Mouse (Mus musculus) liver, embryonic 14.5 days (tissue): ENCODE results near the gene Fndc5. TPM values are rescaled to one million over a fixed set of nuclear protein-coding genes. Genes with fewer than 3 reads are reported as not detected.

Experiments used
- ATAC-seq: fragments of 200-750 bp; cut with Nextera tagmentation; 2 replicates; pipeline ENCODE4 v1.8.0; 2017; ENCODE audit warnings: moderate number of reproducible peaks, mild to moderate bottlenecking, moderate library complexity; ENCODE audit not compliant: insufficient read depth
- DNase-seq, 3 experiments: peaks; one replicate each; pipeline ENCODE4 v3.0.0-alpha.2; 2012 to 2013; ENCODE audit warnings: low read depth in 3 of 3, low spot score in 3 of 3
- H3K27ac ChIP-seq: fragments of 300-500 bp; sonication (generic); 2 replicates; pipeline ENCODE4 v1.5.1; 2014; ENCODE audit warnings: moderate library complexity, mild to moderate bottlenecking, control low read depth, inconsistent platforms
- H3K27me3 ChIP-seq: fragments of 300-500 bp; sonication (generic); 2 replicates; pipeline ENCODE4 v1.6.1; 2014; ENCODE audit warnings: mild to moderate bottlenecking, low read length, moderate library complexity; ENCODE audit not compliant: control insufficient read depth, insufficient read depth
- H3K36me3 ChIP-seq: fragments of 300-500 bp; sonication (generic); replicated peaks from 2 replicates; pipeline ENCODE4 v1.6.1; 2014; ENCODE audit warnings: low read depth; ENCODE audit not compliant: control insufficient read depth, insufficient read depth
- H3K4me1 ChIP-seq, 2 experiments: fragments of 200-500 bp in 1 of 2; fragments of 300-500 bp in 1 of 2; sonication (generic) in 1 of 2; replicated peaks; 2 replicates each; pipeline ENCODE4 v1.6.1; 2012 to 2014; ENCODE audit warnings: antibody characterized with exemption in 1 of 2, inconsistent platforms in 1 of 2, low read length in 1 of 2; ENCODE audit not compliant: control insufficient read depth in 2 of 2, insufficient read depth in 2 of 2
- H3K4me2 ChIP-seq: fragments of 300-500 bp; sonication (generic); 2 replicates; pipeline ENCODE4 v1.6.1; 2014; ENCODE audit warnings: low read depth, mild to moderate bottlenecking, control low read depth, moderate library complexity
- H3K4me3 ChIP-seq, 2 experiments: fragments of 200-500 bp in 1 of 2; fragments of 300-500 bp in 1 of 2; sonication (generic) in 1 of 2; 2 replicates each; pipeline ENCODE4 v1.5.1; 2012 to 2014; ENCODE audit warnings: low read depth in 2 of 2, low read length in 2 of 2, mild to moderate bottlenecking in 2 of 2, control low read depth in 1 of 2, inconsistent platforms in 1 of 2, moderate library complexity in 1 of 2; ENCODE audit not compliant: insufficient read depth in 1 of 2
- H3K9ac ChIP-seq: fragments of 300-500 bp; sonication (generic); replicated peaks from 2 replicates; pipeline ENCODE4 v1.6.1; 2014; ENCODE audit warnings: mild to moderate bottlenecking, control low read depth, moderate library complexity
- H3K9me3 ChIP-seq: fragments of 300-500 bp; sonication (generic); 2 replicates; pipeline ENCODE4 v1.6.1; 2016; ENCODE audit warnings: low read length, mixed read lengths; ENCODE audit not compliant: control insufficient read depth
- CTCF ChIP-seq: IDR thresholded peaks from 2 replicates; pipeline ENCODE4 v1.5.1; 2016; ENCODE audit warnings: antibody characterized with exemption, low read depth, control low read depth
- EP300 ChIP-seq: IDR thresholded peaks from 2 replicates; pipeline ENCODE4 v1.6.1; 2016; ENCODE audit warnings: antibody characterized with exemption, low read depth
- WGBS: fragments of 180-500 bp; shearing (Covaris S2); extraction: QIAGEN DNeasy Blood & Tissue Kit; methylation state at CpG from one replicate; pipeline ENCODE4 v1.1.7; 2014; ENCODE audit not compliant: insufficient replicate concordance; 5-methylcytosine and 5-hydroxymethylcytosine counted together
- polyA plus RNA-seq, 2 experiments: library from polyadenylated mRNA; depleted of rRNA in 1 of 2; stranded (reverse) in 1 of 2; unstranded in 1 of 2; fragments of >200 nt; fragmentation: Nextera tagmentation in 1 of 2; extraction: Ambion mirVana in 1 of 2; gene quantifications; 2 replicates each; pipeline versions ENCODE4 v1.2.1 to v1.2.3; 2012 to 2014

Fndc5 gene
- polyA plus RNA-seq, 2 experiments = 0.30 to 0.56 TPM

- DNase-seq (no peak), ATAC-seq (no peak)
- peaks cover 7 to 10% of the 10 kb centered on the region in 2 experiments for H3K4me1 ChIP-seq
- no peak overlapping the region for H3K4me3 ChIP-seq
- no peak overlapping the region for H3K4me2 ChIP-seq
- H3K9ac ChIP-seq = no peak overlapping the region
- H3K27ac ChIP-seq = no peak overlapping the region
- no peaks in the 10 kb centered on the region for H3K9me3 ChIP-seq
- TF ChIP-seq EP300 = no peak
- no peak for TF ChIP-seq CTCF
- 31% methylated on average over 2 of the region's 2 CpGs for WGBS
- H3K27me3 ChIP-seq = no peaks in the 10 kb centered on the region
- H3K36me3 ChIP-seq = peaks cover 11% of the 10 kb centered on the region; the same call in 1 of the 2 replicates
These were observed 9.6 kb downstream of the Fndc5 start for GRCm38 (mm10) chr4:129146392-129146791.

GRCm38 (mm10) chr4:129147552-129148103 lies 10.8 kb downstream of the Fndc5 start:
- Histone ChIP-seq H3K9me3 (no peaks in the 10 kb centered on the region), H3K27ac (no peak overlapping the region), H3K4me3 (no peak overlapping the region), H3K27me3 (no peaks in the 10 kb centered on the region), H3K4me2 (no peak overlapping the region), H3K4me1 (no peaks in the 10 kb centered on the region; a peak in 2 of 4 replicates), H3K9ac (no peak overlapping the region), H3K36me3 (peaks cover 16% of the 10 kb centered on the region; the same call in 1 of the 2 replicates)
- ATAC-seq = no peak
- no peak for TF ChIP-seq CTCF
- no peak for TF ChIP-seq EP300
- no peak for DNase-seq
- 81% methylated on average over 13 of the region's 13 CpGs for WGBS

- Histone ChIP-seq H3K36me3 (peaks cover 16% of the 10 kb centered on the region; the same call in 1 of the 2 replicates), H3K9me3 (no peaks in the 10 kb centered on the region), H3K27ac (no peak overlapping the region), H3K27me3 (no peaks in the 10 kb centered on the region), H3K4me1 (no peaks in the 10 kb centered on the region; a peak in 1 of 4 replicates), H3K9ac (no peak overlapping the region), H3K4me2 (no peak overlapping the region), H3K4me3 (no peak overlapping the region)
- ATAC-seq = no peak
- TF ChIP-seq CTCF (no peak), EP300 (no peak)
- DNase-seq = no peak
- WGBS = 67% methylated on average over 1 of the region's 1 CpGs
These were observed 12.5 kb downstream of the Fndc5 start for GRCm38 (mm10) chr4:129149321-129149720.

GRCm38 (mm10) chr4:129151276-129151811 lies 14.5 kb downstream of the Fndc5 start:
- no peak for DNase-seq
- 81% methylated on average over 4 of the region's 4 CpGs for WGBS
- TF ChIP-seq CTCF (no peak), EP300 (no peak)
- no peak overlapping the region for H3K4me3 ChIP-seq
- no peak for ATAC-seq
- H3K4me2 ChIP-seq = no peak overlapping the region
- H3K36me3 ChIP-seq = peaks cover 16% of the 10 kb centered on the region; the same call in 1 of the 2 replicates
- H3K4me1 ChIP-seq = no peaks in the 10 kb centered on the region; a peak in 1 of 4 replicates
- no peak overlapping the region for H3K27ac ChIP-seq
- no peaks in the 10 kb centered on the region for H3K9me3 ChIP-seq
- H3K27me3 ChIP-seq = no peaks in the 10 kb centered on the region
- H3K9ac ChIP-seq = no peak overlapping the region

GRCm38 (mm10) chr4:129157541-129157940 lies 20.7 kb downstream of the Fndc5 start:
- no peak for TF ChIP-seq CTCF
- no peak for TF ChIP-seq EP300
- no peak overlapping the region for H3K9ac ChIP-seq
- H3K4me1 ChIP-seq = peaks cover 8% of the 10 kb centered on the region in 2 experiments
- no peak overlapping the region for H3K4me3 ChIP-seq
- H3K27me3 ChIP-seq = no peaks in the 10 kb centered on the region
- H3K9me3 ChIP-seq = no peaks in the 10 kb centered on the region
- whole genome bisulfite sequencing = 72% methylated on average over 5 of the region's 5 CpGs
- H3K27ac ChIP-seq = no peak overlapping the region
- peaks cover 3% of the 10 kb centered on the region; the same call in 1 of the 2 replicates for H3K36me3 ChIP-seq
- H3K4me2 ChIP-seq = no peak overlapping the region
- ATAC-seq (no peak), DNase-seq (no peak)
